Mouse (Mus musculus) urinary bladder, postnatal 25 days (tissue): Measurements from ENCODE around the gene Nedd9.

Experiments used
- DNase-seq: peaks from one replicate; pipeline ENCODE4 v3.0.0; 2022; ENCODE audit warnings: low spot score

The Nedd9 gene

GRCm38 (mm10) chr13:41343163-41343886, 143.8 kb downstream of the Nedd9 start:
- no peak for DNase-seq

GRCm38 (mm10) chr13:41341422-41341821, 145.7 kb downstream of the Nedd9 start:
- DNase-seq = no peak

- DNase-seq = no peak
Measured at GRCm38 (mm10) chr13:41339653-41340351, 147.4 kb downstream of the Nedd9 start.

GRCm38 (mm10) chr13:41339195-41339594, 148.0 kb downstream of the Nedd9 start:
- DNase-seq = no peak

DNA sequence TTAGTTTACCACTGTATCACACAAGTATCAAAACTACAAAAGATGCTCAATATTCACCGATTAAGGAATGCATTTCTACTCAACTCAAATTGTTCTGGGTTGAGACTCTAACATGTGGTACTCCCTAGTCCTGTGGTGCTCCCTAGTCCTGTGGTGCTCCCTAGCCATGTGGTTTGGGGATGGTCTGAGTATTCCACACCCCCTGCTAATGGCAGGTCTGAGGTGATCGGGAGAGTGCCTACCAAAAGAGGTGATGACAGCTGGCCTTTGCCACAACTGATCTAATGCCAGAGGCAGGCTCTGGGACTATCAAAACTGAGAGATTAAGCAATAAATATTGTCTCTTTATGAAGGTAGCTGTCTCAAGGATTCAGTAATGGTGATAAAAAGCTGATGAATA, 149.8 kb downstream of the Nedd9 start:
- DNase-seq = no peak

GRCm38 (mm10) chr13:41336260-41336659, 150.9 kb downstream of the Nedd9 start:
- no peak for DNase-seq

GRCm38 (mm10) chr13:41335767-41336166, 151.4 kb downstream of the Nedd9 start:
- no peak for DNase-seq

DNA sequence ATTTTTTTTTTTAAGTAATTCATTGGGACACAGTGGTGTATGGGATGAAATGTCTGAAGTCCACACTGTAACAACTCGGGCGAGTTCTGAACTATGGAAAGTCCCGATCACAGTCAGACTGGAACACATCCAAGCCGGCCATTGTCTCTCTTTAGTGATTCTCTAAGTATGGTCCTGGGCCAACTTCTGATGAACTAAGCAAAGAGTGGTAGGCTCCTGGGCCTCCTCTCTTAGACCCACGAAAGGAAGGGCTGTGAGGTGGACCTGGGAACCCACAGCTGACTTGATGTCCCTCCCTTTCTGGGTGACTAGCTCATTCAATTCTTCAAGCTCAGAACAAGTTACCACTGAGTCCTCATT, 152.5 kb downstream of the Nedd9 start:
- no peak for DNase-seq

- no peak for DNase-seq
Measured at GRCm38 (mm10) chr13:41333889-41334640, 153.1 kb downstream of the Nedd9 start.

- DNase-seq = no peak
Measured at GRCm38 (mm10) chr13:41331671-41332340, 155.4 kb downstream of the Nedd9 start.

DNA sequence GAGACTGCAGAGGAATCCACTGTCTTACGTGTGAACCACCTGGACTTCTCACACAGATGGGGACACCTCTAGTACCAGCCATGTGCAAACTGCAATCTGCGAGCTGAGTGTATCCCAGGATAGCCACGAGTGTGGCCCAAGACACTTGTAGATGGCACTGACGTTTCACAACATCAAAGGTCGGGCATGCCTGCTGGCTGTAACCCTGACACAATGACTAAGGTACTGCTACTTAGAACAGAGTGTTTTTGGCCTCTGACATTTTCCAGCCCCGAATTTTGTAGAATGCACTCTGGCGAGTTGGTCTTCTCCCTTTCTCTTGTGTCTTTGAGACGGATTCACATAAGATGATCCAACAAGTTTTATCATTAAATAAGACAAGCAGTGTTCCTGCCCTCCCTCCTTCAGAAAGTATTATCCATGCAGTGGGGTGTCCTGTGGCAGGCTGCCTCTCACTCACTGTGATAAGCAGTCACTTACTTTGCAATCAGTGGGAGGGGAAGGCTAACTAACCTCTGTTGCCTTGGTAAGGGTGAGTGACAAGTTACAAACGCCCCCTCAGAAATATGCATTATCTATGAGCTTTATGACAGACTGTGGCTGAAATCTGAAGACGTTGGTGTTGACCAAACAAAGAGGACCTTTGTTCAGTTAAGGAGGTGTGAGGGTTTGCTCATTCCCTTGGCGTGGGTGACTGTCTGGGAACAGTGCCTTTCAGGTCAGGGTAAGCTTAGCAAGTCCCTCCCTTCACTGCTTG, 156.4 kb downstream of the Nedd9 start:
- DNase-seq = no peak

DNA sequence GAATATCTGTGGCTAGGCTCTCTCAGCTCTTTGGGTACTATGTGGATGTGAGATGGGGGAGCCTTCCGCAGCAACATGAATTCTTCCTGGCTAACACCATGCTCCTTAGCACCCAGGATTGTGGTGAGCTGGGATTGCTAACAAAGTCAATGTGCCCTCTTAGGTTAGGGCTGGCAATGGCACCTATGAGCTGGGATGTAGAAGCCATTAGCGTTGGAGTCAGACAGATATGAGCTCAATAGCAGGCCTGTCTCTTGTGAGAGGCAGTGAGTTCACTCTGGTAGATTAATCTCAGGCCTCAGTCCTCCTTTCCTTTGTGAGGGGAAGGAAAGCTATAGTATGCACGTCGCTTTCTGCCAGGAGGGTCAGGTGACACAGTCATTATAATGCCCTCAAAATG, 157.1 kb downstream of the Nedd9 start:
- DNase-seq = no peak

- no peak for DNase-seq
Measured at GRCm38 (mm10) chr13:41328481-41328880, 158.7 kb downstream of the Nedd9 start.

- no peak for DNase-seq
Measured at GRCm38 (mm10) chr13:41327546-41327945, 159.6 kb downstream of the Nedd9 start.

DNA sequence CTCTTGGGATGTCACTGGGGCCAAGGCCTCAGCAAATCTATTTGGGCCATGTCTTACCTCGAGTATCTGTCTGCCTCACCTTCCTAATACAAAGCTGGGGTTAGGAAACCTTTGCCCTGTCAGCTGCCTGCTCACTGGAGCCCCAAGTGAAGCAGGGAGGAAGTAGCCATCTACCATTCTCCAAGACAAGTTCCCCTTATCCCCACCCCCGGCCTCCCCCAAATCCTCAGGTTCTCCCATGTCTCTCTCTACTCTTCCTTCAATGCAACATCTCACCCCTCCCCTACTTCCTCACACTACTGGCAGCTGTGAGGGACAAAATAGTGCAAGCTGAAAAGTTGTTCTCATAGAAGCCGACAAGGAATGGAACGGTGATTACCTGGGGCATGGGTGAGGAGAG, 161.0 kb downstream of the Nedd9 start:
- no peak for DNase-seq

- DNase-seq = no peak
Measured at GRCm38 (mm10) chr13:41325346-41325745, 161.8 kb downstream of the Nedd9 start.

DNA sequence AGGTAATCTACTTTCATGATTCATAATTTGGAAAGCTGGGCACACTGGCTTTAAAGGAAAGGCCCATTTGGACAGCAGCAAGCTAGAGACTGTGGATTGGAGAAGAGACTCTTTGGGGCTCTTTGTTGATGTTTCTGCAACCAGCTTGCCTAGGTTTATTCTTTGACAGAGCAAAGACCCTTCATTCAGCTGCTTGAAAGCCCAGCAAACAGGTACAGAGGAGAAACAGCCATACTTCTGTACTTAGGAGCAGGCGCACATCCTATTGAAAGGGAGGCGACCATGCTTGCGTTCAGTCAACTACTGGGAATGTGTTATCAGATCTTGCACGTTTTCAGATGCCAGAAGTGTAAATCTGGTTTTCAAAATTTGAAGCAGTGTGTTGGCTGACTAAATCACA, 162.5 kb downstream of the Nedd9 start:
- DNase-seq = no peak

DNA sequence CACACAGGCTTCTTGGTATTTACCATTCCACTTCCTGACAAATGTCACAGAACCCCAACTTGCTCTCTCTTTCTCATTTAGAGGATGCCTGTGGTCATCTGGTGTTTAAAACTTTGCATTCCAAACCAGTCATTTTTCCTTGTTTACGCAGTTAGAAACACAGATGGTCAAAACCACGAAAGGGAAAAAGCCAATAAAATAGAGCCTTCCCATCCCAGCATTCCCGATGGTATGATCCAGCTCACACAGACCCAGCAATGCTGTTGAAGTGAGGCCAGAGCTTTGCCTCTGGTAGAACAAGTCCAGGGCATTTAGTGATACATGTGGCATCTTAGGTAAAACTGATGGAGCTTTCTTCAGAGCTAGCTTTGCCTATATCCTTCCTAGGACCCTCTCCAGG, 165.7 kb downstream of the Nedd9 start:
- DNase-seq = no peak

DNA sequence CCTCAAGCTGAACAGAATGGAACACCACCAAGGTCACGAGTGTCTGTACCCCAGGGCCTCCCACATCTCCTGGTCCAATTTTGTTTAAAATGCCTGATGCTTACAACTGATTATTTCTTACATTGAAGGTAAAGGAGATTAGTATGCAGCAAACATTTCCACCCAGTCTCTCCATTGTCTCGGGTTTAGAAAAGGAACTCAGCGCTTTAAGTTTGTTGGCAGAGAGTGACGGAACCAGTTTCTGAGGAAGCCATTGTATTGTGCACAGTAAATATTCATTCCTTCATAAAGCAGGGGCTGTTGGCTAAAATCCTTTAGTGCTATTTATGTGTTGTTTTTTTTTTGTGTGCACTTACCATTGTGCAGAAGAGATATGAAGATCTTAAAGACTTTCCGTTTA, 166.4 kb downstream of the Nedd9 start:
- no peak for DNase-seq

DNA sequence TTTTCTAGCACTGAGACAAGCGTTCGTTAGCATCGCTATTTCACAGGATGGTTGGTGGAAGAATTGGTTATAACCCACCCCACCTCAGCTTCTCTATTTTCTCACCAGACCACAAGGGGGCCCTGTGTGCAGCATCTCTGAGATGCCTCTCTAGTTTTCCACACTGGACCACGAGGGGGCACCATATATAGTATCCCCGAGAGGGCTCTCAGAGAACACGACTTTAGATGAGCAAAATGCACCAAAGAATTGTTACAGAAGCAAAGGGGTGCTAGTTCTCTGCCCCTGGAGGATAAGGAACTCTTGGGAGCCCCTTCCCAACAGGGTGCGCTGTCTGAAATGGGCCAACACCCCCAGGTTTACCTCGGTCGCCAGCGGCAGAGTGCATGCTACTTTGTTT, 184.4 kb downstream of the Nedd9 start:
- peak; percentile 86 for DNase-seq

GRCm38 (mm10) chr13:41300037-41300436, 187.1 kb downstream of the Nedd9 start:
- no peak for DNase-seq

DNA sequence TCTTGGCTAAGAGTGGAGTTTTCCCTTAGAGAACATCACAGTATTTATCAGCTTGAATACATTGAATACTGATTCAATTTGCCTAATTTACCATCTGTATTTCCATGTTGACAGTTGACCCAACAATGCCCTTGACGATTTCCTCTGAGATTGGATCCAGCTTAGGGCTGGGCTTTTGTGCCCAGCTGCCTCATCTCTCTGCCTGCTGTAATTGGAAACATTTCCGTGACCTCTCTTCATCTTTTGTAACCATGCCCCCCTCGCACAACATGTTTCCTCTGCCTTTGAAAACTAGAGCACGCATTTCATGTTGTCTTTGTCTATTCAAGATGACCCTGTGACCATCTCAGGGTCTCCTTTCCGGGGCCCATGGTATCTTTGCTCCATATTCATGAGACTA, 188.2 kb downstream of the Nedd9 start:
- DNase-seq = no peak
